Mouse (Mus musculus) megakaryocyte progenitor cell, adult 5-6 weeks (primary cell): Measurements from ENCODE around the gene Gpr4. TPM values are rescaled to one million over a fixed set of nuclear protein-coding genes. Genes with fewer than 3 reads are reported as not detected.

Experiments used
- ATAC-seq: replicated peaks from 2 replicates; pipeline ENCODE4 v1.8.0; 2016; ENCODE audit warnings: mild to moderate bottlenecking, moderate TSS enrichment, inconsistent platforms; ENCODE audit not compliant: poor library complexity
- total RNA-seq, 2 experiments: library from RNA; stranded (forward) in 1 of 2; stranded (reverse) in 1 of 2; fragments of 157-497, 149-512 nt in 1 of 2; fragments of 200-1000 nt in 1 of 2; gene quantifications; 2 replicates each; pipeline versions ENCODE4 v1.2.3 to v1.2.4; 2015 to 2017

Gpr4 gene
- total RNA-seq, 2 experiments from 2014 or later: 0.12 TPM; not detected in 1

GRCm38 (mm10) chr7:19226817-19227797 lies 14.8 kb downstream of the Gpr4 start:
- peak; percentile 14 for ATAC-seq

DNA sequence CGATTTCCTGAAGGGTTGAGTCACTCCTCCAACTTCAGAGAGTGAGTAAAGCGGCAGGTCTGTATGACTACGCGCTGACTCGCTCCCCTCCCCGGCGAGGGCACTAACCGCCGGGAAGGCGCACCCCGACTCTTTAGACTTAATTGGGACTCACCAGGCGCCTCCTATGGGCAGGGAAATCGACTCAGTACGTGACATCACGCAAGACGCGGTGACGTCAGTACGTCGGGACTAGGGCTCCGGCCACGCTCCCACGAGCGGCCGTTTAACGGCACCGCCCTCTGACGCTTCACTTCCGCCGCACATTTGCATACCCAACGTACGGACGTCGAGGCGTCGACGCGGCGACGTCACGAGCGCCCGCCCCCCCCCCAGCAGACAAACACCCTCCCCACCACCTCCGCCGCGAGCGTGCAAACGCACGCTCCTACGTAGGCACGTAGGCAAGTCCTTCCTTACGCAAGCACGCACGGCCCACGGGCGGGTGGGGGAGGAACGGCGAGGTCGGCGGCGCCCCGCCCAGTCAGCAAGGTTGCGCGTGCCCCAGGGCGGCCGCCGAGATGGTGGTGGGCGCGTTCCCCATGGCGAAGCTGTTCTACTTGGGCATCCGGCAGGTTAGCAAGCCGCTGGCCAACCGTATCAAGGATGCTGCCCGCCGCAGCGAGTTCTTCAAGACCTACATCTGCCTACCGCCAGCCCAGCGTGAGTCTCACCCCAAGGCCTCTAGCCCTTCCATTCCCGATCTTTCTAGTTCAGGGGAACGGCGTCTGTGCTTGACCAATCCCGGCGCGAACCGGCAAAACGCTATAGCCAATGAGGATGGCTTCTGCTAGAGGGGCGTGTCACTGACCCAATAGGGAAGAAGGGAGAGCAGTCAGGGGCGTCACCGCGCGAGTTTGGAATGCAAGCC lies 15.8 kb downstream of the Gpr4 start, which contains the start of gene Opa3:
Gene Opa3, plus strand, starts transcription at position 452 of the 910 bp plus-strand sequence.
- ATAC-seq: peak; percentile 76

- ATAC-seq: no peak
Observed at GRCm38 (mm10) chr7:19228793-19229148, 16.4 kb downstream of the Gpr4 start.

- ATAC-seq: no peak
Observed at GRCm38 (mm10) chr7:19229404-19229803, 17.1 kb downstream of the Gpr4 start.

- ATAC-seq: no peak
Observed at GRCm38 (mm10) chr7:19230041-19230580, 17.8 kb downstream of the Gpr4 start.

GRCm38 (mm10) chr7:19230899-19231298 lies 18.6 kb downstream of the Gpr4 start:
- ATAC-seq: no peak

DNA sequence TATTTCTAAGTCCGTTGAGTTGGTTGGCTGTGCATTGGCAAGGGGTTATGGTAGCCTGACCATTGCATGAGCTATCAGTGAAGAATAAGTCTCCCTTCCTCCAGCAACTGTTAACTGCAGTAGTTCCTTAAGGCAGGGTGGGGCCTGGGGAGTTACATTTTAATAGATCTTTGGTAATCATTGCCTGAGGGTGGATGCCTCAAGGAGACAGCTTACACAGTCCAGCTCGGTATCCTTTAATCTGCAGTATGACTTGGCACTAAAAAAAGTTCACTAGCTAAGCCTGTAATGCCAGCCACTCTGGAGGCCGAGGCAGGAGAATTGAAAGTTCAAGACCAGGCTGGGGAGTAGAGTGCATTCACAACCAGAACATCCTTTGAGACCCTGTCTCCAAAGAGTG lies 19.5 kb downstream of the Gpr4 start:
- no peak for ATAC-seq

- ATAC-seq: no peak
Observed at GRCm38 (mm10) chr7:19234652-19235051, 22.3 kb downstream of the Gpr4 start.

DNA sequence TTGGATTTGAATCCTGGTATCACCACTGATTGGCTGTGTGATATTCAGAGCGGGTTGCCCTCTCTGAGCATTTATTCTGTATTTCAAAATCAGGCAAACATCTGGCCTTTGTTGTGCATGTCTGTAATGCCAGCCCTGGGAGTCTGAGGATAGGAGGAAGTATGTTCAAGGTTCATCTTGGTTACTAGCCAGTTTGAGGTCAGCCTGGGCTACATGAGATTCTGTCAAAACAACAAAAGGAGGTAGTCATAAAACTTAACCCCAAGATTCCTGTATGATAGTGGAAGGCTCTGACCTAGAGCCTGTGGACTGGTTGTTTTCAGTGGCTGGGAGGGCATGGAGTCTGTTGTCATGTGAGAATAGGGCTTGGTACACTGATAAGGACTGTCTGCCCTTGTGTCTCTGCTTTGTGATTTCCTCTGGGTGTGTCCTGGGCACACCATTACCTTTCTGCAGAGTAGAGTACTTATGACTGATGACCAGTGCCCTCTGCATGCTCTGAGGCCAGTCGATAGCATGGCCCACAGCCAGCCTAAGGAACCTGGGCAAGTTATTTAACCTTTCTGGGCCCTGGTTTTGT lies 22.8 kb downstream of the Gpr4 start:
- ATAC-seq: peak; percentile 41

DNA sequence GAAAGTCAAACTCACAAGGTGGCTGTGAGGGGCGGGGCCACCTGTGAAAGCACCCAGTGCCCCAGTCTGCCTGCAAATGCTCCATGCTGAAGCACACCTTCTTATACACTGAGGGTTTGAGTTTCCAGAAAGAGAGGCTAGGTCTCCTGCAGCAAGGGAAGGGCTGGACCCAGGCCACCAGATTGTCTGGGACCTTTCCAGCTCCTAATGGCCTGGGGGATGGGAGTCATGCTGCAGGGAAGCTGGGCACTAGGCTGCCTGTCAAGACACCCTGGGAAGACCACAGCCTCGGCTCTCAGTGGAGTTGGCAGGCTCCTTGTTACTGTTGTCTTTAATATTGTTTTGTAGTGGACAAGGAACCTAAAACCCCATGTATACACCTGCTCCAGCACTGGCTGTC lies 24.1 kb downstream of the Gpr4 start:
- ATAC-seq: no peak

GRCm38 (mm10) chr7:19238344-19238743 lies 26.0 kb downstream of the Gpr4 start:
- no peak for ATAC-seq

- ATAC-seq: peak; percentile 93
Observed at GRCm38 (mm10) chr7:19239423-19239822, 27.1 kb downstream of the Gpr4 start.

DNA sequence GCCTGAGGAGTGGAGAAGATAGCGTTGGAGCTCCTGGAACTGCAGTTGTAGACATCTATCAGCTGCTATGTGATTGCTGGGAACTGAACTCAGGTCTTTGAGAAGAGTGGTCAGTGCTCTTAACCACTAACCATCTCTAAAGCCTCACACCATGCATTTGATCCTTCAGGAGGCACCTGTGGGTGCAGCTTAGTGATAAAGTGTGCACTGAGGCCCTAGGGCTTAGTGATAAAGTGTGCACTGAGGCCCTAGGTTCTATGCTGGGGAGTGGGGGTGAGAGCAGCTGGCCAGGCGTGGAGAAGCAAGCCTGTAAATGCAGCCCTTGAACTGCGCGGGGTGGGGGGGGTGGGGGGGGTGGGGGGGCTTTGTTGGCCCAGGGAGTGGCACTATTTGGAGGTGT lies 27.6 kb downstream of the Gpr4 start:
- peak; percentile 46 for ATAC-seq

GRCm38 (mm10) chr7:19240905-19241463 lies 28.6 kb downstream of the Gpr4 start:
- no peak for ATAC-seq

- ATAC-seq: no peak
Observed at GRCm38 (mm10) chr7:19242005-19242404, 29.7 kb downstream of the Gpr4 start.

- no peak for ATAC-seq
Observed at GRCm38 (mm10) chr7:19243858-19244257, 31.5 kb downstream of the Gpr4 start.

DNA sequence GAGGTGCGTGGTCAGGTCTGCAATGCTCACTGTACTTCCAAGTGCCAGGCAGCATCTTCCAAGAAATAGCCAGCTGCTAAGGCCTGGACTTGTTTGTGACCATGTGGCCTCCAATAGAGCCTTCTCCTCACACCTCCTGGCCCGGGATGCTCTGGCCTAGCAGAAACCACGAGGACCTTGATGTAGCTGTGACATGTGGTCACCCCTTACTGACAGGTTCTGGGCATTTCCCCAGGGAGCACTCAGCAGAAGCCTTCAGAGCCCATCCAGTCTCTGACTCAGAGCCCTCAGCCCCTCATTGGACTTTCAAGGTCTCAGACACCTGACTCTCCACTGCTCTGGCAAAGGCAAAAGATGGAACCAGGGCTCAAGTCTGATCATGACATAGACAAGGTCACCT lies 32.7 kb downstream of the Gpr4 start:
- no peak for ATAC-seq

DNA sequence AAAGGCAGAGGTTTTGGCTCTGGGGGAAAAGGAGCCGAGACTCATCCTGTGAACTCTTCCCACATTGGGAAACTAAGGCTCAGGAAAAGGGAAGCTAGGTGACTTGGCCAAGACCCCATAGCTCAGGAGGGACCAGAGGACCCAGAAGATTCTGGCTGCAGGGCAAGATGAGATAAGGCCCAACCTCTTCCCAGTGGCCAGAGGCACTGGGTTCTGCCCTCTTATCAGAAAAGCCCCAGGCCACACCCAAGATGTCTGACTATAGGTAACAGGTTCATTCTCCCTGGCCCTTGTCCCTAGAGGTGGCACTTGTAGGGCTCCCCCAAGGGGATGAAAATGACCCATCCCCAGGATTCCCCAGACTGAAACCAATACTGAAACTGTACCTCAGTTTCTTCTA lies 34.5 kb downstream of the Gpr4 start:
- ATAC-seq: peak; percentile 40

- ATAC-seq: no peak
Observed at GRCm38 (mm10) chr7:19247511-19247910, 35.2 kb downstream of the Gpr4 start.

DNA sequence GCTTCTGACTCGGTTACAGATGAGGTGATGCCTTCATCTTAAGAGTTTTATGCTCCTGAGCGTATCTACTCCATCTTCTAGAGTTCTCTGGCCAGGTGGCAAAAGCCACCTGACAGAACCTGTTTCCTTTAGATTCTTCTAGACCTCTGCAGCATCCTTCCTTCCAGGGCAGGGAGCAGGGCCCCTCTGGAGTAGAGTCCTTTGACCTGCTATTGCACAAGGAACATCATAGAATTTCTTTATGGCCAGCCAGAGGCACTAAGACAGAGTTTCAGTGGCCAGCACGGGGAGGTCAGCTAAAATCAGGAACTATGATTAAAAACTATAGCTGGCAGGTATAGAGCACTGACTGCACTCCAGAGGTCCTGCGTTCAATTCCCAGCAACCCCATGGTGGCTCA lies 39.7 kb downstream of the Gpr4 start:
- no peak for ATAC-seq

- no peak for ATAC-seq
Observed at GRCm38 (mm10) chr7:19253437-19253836, 41.1 kb downstream of the Gpr4 start.
